Mouse (Mus musculus) E14TG2a.4 (cell line): ENCODE results near the gene Plekhj1.
A peak's percentile ranks its signal among the peaks of the same experiment; 100 is the strongest.

Experiments
- H3K27me3 ChIP-seq: 2 replicates; pipeline ENCODE4 v1.6.1; 2014; ENCODE audit warnings: low read length, control low read depth; ENCODE audit not compliant: insufficient read depth
- H3K36me3 ChIP-seq: 2 replicates; pipeline ENCODE4 v1.6.1; 2014; ENCODE audit warnings: low read length, control low read depth; ENCODE audit not compliant: insufficient read depth
- H3K4me1 ChIP-seq: replicated peaks from 2 replicates; pipeline ENCODE4 v1.6.1; 2014; ENCODE audit warnings: low read depth, low read length, control low read depth
- H3K4me3 ChIP-seq: replicated peaks from 2 replicates; pipeline ENCODE4 v1.5.1; 2014; ENCODE audit warnings: mild to moderate bottlenecking, low read length
- H3K9me3 ChIP-seq: 2 replicates; pipeline ENCODE4 v1.6.1; 2014; ENCODE audit warnings: low read length, control low read depth
- CTCF ChIP-seq: conservative IDR thresholded peaks from 2 replicates; pipeline ENCODE4 v1.5.1; 2014; ENCODE audit warnings: low read length
- NANOG ChIP-seq: IDR thresholded peaks from 2 replicates; pipeline ENCODE4 v1.6.1; 2014; ENCODE audit warnings: borderline replicate concordance, low read length, mixed read lengths
- POU5F1 ChIP-seq: IDR thresholded peaks from 2 replicates; pipeline ENCODE4 v1.6.1; 2014; ENCODE audit warnings: low read length, borderline replicate concordance

Plekhj1 gene

DNA sequence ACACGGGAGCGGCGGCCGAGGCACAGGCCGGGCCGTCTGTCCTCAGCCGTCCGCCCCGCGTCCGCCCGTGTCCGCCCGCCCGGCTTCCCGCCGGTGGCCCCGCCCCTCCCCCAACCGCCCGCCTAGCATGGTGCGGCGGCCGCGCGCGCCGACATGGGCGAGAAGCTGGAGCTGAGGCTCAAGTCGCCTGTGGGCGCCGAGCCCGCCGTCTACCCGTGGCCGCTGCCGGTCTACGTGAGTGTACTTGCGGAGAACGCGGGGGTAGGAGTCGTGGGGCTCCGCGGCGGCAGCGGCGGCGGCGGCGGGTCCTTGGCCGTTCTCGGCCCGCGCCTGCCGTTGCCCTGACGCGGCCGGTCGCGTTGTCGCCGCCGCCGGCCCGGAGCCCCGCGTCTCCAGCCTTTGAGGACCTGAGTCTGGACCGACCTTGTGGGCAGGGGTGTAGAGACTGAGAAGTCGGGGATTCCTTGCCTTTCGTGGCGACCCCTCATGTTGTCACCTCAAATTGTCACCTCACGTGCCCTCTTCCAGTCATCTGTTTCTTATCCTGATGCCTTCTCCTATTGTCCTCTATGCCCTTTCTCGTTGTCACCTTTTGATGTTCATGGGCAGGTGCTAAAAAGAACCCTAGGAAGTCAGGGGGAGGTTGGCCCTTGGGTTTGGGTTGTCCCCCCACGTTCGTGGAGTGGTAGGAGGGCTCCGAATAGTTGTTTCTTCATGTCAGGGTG is 43.0 kb downstream of the Plekhj1 start:
- H3K27me3 ChIP-seq: no peaks in the 10 kb centered on the region
- peaks cover 36% of the 10 kb centered on the region for H3K36me3 ChIP-seq
- peaks cover 70% of the 10 kb centered on the region for H3K4me1 ChIP-seq
- TF ChIP-seq POU5F1 (no peak), NANOG (no peak), CTCF (no peak)
- H3K4me3 ChIP-seq: peak overlapping the region; percentile 91
- H3K9me3 ChIP-seq: no peaks in the 10 kb centered on the region

DNA sequence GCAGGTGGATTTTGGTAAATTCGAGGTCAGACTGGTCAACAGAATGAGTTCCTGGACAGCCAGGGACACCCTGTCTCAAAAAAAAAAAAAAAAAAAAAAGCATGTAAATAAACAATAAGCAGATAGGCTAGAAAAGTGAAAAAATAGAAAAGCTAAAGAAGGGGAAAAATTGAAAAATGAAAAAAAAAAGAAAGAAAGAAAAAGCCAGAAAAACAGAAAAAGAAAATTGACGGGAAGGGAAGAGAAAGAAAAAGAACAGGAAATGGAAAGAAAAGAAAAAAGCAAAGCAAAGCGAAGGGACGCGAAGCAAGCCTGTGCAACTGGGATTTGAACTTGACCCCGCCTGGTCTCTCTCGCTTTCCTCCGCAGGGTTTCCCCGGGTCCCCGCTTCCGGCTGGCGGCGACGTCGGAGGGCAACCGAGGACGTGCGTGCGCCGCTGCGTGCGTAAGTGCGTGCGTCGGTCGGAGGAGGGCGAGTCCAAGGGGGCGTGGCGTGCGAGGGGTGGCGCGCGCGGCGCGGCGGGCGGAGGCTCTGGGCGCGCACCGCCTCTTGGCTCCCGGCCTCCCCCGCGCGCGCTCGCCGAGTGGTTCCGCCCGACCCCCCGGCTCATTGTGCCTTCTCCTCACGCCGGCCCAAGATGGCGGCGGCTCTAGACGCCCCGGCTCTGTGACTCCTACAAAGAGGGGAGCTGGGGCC is 43.7 kb downstream of the Plekhj1 start, which contains the start of gene Dot1l:
TSS of gene Dot1l (plus strand) at position 613 of the 697 bp plus-strand sequence.
- Histone ChIP-seq H3K9me3 (no peaks in the 10 kb centered on the region), H3K27me3 (no peaks in the 10 kb centered on the region), H3K4me3 (peak within 1 kb of the TSS; percentile 91), H3K36me3 (peaks cover 30% of the 10 kb centered on the region; the same call in 1 of the 2 replicates), H3K4me1 (peaks cover 63% of the 10 kb centered on the region)
- TF ChIP-seq POU5F1: no peak
- TF ChIP-seq NANOG: no peak
- TF ChIP-seq CTCF: no peak

GRCm38 (mm10) chr10:80752079-80752625 is 46.3 kb downstream of the Plekhj1 start:
- H3K4me3 ChIP-seq: peak overlapping the region; percentile 74
- 0 out of 2 replicates have a peak, but pooled peaks cover 6% of the 10 kb centered on the region for H3K36me3 ChIP-seq
- H3K9me3 ChIP-seq: no peaks in the 10 kb centered on the region
- no peaks in the 10 kb centered on the region for H3K27me3 ChIP-seq
- peaks cover 49% of the 10 kb centered on the region for H3K4me1 ChIP-seq
- TF ChIP-seq POU5F1: no peak
- no peak for TF ChIP-seq CTCF
- no peak for TF ChIP-seq NANOG

DNA sequence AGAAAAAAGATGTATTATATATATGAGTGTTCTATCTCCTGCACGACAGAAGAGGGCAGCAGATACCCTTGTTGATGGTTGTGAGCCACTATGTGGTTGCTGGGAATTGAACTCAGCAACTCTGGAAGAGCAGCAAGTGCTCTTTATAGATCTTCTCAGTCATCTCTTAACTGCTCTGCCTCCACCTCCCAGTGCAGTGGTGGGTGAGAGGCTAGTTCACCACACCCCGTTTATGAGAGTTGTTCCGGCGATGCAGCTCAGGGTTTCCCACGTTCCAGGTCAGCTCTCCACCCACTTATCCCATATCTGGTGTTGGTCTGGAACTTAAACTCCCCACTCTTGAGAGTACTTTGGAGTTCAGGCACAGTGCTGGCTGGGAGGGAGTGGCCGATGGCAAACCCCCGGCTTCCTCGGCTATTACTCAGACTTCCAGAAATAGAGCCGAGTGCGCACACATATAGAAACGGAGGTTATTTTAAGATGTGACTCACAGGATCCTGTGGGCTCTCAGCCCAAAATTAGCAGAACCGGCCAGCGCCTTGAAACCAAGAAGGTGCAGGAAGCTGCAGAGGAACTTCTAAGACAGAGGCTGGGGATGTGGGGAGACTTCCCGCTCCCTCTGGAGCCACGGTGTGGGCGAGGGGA is 47.1 kb downstream of the Plekhj1 start:
- H3K4me1 ChIP-seq: peaks cover 40% of the 10 kb centered on the region
- peak overlapping the region; percentile 74 for H3K4me3 ChIP-seq
- no peaks in the 10 kb centered on the region for H3K36me3 ChIP-seq
- H3K27me3 ChIP-seq: no peaks in the 10 kb centered on the region
- no peaks in the 10 kb centered on the region for H3K9me3 ChIP-seq
- TF ChIP-seq NANOG: no peak
- TF ChIP-seq CTCF: peak; percentile 20

- peaks cover 41% of the 10 kb centered on the region for H3K4me1 ChIP-seq
- no peaks in the 10 kb centered on the region for H3K9me3 ChIP-seq
- no peaks in the 10 kb centered on the region for H3K27me3 ChIP-seq
- no peak overlapping the region for H3K4me3 ChIP-seq
- H3K36me3 ChIP-seq: no peaks in the 10 kb centered on the region
- TF ChIP-seq NANOG (no peak), POU5F1 (no peak), CTCF (no peak)
Observed at GRCm38 (mm10) chr10:80748609-80749008, 49.8 kb downstream of the Plekhj1 start.

DNA sequence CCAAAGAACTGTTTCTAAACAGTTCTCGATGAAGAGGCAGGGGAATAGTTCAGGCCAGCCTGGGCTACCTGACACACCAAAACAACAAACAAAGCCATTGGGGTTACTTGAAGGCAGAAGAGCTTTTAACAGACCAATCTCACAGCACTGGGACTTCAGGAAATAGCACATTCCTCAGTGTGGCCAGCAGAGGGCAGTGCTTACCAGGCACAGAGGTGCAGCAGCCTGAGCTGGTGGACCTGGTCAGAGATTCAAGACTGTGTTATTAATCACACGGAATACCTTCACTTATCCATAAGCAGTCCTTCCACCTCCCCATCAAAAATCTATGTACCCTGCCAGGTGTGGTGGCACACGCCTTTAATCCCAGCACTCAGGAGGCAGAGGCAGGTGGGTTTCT is 51.0 kb downstream of the Plekhj1 start:
- H3K36me3 ChIP-seq: no peaks in the 10 kb centered on the region

More for the DNA sequence above, 51.0 kb downstream of the Plekhj1 start:
- TF ChIP-seq CTCF (peak; percentile 85), POU5F1 (no peak), NANOG (no peak)
- H3K9me3 ChIP-seq: no peaks in the 10 kb centered on the region
- no peak overlapping the region for H3K4me3 ChIP-seq
- peaks cover 44% of the 10 kb centered on the region for H3K4me1 ChIP-seq
- no peaks in the 10 kb centered on the region for H3K27me3 ChIP-seq
